Mouse (Mus musculus) retina, postnatal 1 day (tissue): ENCODE measurements around the gene Ugt1a5.

Experiments used
- DNase-seq: peaks from one replicate; pipeline ENCODE4 v3.0.0-alpha.2; 2012

Ugt1a5 gene

DNA sequence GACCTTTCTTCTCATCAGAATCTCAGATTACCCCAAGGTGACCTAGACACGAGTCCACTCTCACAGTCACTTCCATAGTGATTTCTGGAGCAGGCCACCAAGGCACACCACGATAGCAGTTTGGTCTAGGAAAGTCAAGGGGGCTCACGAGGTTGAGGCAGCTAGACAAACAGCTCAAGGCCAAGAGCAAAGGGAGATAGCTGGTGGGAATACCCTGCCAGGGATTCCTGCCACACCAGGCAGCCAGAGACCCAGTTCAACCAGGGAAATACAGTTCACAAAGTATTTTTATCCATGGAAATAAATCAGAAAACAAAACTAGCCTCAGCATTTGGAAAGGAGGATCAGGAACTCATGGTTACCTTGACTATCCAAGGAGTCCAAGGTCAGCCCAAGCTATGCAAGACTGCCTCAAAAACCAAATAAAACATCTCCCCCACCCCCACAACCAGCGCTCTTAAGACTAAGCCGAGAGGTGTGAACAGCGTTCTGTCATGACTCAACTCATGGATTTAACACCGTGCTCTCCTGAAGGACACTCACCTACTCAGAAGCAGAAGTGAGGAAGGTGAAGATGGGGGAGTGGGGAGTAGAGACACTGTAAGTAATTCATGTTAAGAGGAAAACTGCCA is 98.5 kb downstream of the Ugt1a5 start:
- no peak for DNase-seq

DNA sequence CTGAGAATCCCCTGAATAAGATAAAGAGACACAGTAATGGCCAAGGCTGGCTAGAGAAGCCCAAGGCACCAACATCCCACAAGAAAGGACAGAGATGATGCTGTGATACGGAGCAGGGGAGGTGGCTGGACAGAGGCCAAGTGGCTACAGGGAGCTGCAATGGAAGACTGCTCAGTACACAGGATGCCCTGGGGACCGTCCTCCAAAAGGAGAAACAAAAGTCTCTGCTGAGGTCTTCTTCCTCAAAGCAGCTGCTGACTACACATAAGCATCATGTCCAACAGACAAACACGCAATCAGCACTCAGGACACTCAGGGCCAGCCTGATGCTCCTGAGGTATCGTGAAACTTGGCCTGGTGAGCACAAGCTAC is 99.0 kb downstream of the Ugt1a5 start:
- DNase-seq: no peak

GRCm38 (mm10) chr1:88266123-88266522 is 100.3 kb downstream of the Ugt1a5 start:
- no peak for DNase-seq

- no peak for DNase-seq
Measured at GRCm38 (mm10) chr1:88267489-88267888, 101.7 kb downstream of the Ugt1a5 start.

DNA sequence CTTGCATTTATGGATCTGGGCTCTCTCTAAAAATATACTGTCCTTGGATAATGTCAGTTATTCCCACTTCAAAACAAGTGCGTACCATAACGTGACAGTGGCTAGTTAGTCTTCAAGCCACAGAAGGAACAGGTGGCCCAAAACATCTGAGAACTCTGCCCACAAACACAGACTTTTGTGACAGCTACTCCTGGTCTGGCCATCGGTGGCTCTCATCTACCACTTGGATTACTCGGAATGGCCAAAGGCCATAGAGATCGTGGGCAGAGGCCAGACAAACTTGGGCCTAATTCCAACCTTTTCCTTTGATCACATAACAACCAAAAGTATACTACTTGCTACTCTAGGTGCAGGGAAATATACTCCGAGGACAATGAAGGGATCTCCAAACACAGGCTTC is 102.3 kb downstream of the Ugt1a5 start:
- no peak for DNase-seq
